Mouse (Mus musculus) retina, postnatal 1 day (tissue): ENCODE measurements around the gene Sept4.

Source experiments
- DNase-seq: peaks from one replicate; pipeline ENCODE4 v3.0.0-alpha.2; 2012

Gene Sept4

GRCm38 (mm10) chr11:87579713-87580112 is 11.0 kb downstream of the Sept4 start:
- no peak for DNase-seq

- DNase-seq, result peak; percentile 70
These were observed 11.9 kb downstream of the Sept4 start for GRCm38 (mm10) chr11:87580543-87581085.

GRCm38 (mm10) chr11:87581161-87581865 is 12.6 kb downstream of the Sept4 start:
- DNase-seq, result no peak

GRCm38 (mm10) chr11:87581933-87582710 is 13.4 kb downstream of the Sept4 start:
- DNase-seq, result no peak

- DNase-seq, result no peak
These were observed 14.8 kb downstream of the Sept4 start for GRCm38 (mm10) chr11:87583291-87584034.

GRCm38 (mm10) chr11:87584711-87585505 is 16.2 kb downstream of the Sept4 start:
- DNase-seq, result no peak

GRCm38 (mm10) chr11:87587211-87587874 is 18.6 kb downstream of the Sept4 start:
- DNase-seq, result no peak

GRCm38 (mm10) chr11:87589605-87590004 is 20.9 kb downstream of the Sept4 start:
- DNase-seq, result no peak

- no peak for DNase-seq
These were observed 22.3 kb downstream of the Sept4 start for GRCm38 (mm10) chr11:87590841-87591525.

GRCm38 (mm10) chr11:87591526-87592353 is 23.0 kb downstream of the Sept4 start, which contains the start of gene Mtmr4:
Gene Mtmr4, plus strand, starts transcription at chr11:87592162.
- peak; percentile 100 for DNase-seq

- no peak for DNase-seq
These were observed 23.6 kb downstream of the Sept4 start for GRCm38 (mm10) chr11:87592354-87592695.

GRCm38 (mm10) chr11:87592713-87593598 is 24.3 kb downstream of the Sept4 start:
- no peak for DNase-seq

GRCm38 (mm10) chr11:87595327-87595841 is 26.7 kb downstream of the Sept4 start:
- DNase-seq, result peak; percentile 93

- DNase-seq, result no peak
These were observed 27.3 kb downstream of the Sept4 start for GRCm38 (mm10) chr11:87595976-87596375.

- DNase-seq, result peak; percentile 47
These were observed 27.8 kb downstream of the Sept4 start for GRCm38 (mm10) chr11:87596492-87596891.

- DNase-seq, result no peak
These were observed 28.4 kb downstream of the Sept4 start for GRCm38 (mm10) chr11:87597061-87597460.

- no peak for DNase-seq
These were observed 30.8 kb downstream of the Sept4 start for GRCm38 (mm10) chr11:87599395-87600089.

- DNase-seq, result no peak
These were observed 31.7 kb downstream of the Sept4 start for GRCm38 (mm10) chr11:87600322-87600853.
